In the genomic region with DNA sequence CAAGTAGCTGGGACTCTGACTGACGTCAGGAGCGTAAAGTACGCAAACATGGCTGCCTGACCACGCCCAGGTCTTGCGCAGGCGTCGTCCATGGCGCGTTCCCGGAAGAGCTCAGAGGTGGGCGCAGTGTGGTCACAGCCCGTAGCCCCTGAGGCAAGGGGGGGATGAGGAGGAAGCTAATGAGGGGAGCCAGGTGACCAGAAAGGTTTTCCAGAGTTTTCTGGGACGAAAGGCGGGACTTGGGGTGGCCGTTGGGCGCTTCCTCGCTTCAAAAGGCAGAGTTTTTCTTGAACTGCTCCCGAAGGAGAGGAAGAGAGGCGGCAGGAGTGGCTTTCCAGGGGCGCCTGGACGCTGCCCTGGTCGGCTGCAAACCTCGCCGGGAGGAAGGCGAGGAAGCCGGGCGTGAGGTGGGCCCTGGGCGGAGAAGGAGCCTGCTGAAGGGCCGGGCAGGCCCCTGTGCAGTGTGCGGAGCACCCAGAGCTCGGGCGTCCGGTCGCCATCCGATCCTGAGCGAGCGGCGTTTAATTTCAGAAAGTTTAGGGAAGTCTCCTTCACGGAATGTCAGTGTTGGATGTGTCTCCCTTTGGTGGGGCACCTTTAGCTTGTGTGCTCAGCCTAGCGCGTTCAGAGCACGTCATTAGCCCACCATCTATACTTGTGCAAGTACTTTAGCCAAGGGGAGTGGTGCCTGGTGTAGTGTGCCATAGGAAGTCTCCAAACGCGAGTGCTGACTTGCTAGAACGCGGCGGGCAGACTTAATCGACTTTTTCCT, we compare ENCODE assay signal across 8 mouse cellular contexts. TPM values are rescaled to one million over a fixed set of nuclear protein-coding genes. Genes with fewer than 3 reads are reported as not detected.
DNase-seq lines count a peak whose midpoint lies in the region; ATAC-seq and TF ChIP-seq lines count a peak whose summit lies in the region.

Gene 3830406C13Rik, plus strand, starts transcription at position 33 of the 772 bp plus-strand sequence.

- no peak for TF ChIP-seq CTCF in ES-Bruce4 (IDR thresholded peaks at IDR 0.05; ENCODE audit: low read depth, low read length)

- 0 out of 2 replicates have a peak, but pooled peaks have one; percentile 60 for TF ChIP-seq EP300 in ES-Bruce4 (IDR thresholded peaks at IDR 0.05; ENCODE audit: insufficient read depth, low read depth, low read length)

- peak within 1 kb of the TSS; percentile 78 for H3K4me3 ChIP-seq in ES-Bruce4 (ENCODE audit: low read depth, low read length)
- peak within 1 kb of the TSS; percentile 87 for H3K4me3 ChIP-seq in forebrain, embryonic 14.5 days (ENCODE audit: low read depth, low read length)
- peak within 1 kb of the TSS; percentile 72 for H3K4me3 ChIP-seq in neural tube, embryonic 15.5 days (replicated peaks)

- H3K4me1 ChIP-seq in ES-Bruce4 (ENCODE audit: control insufficient read depth, insufficient read depth, low read length) = peaks cover 1% of the 10 kb centered on the region
- H3K4me1 ChIP-seq in forebrain, embryonic 14.5 days (ENCODE audit: control insufficient read depth, insufficient read depth, low read length) = 0 out of 2 replicates have a peak, but pooled peaks cover 3% of the 10 kb centered on the region
- H3K4me1 ChIP-seq in neural tube, embryonic 15.5 days = peaks cover 3% of the 10 kb centered on the region; the same call in 1 of the 2 replicates

- intact Hi-C loops in heart, postnatal 14 days (cut with DNase I) = no loop called here

- no peaks in the 10 kb centered on the region; the same call in 1 of the 2 replicates for H3K36me3 ChIP-seq in ES-Bruce4 (ENCODE audit: control insufficient read depth, insufficient read depth, low read length, poor library complexity, severe bottlenecking)
- no peaks in the 10 kb centered on the region for H3K36me3 ChIP-seq in forebrain, embryonic 14.5 days (ENCODE audit: control insufficient read depth, insufficient read depth, low read length)
- no peaks in the 10 kb centered on the region for H3K36me3 ChIP-seq in neural tube, embryonic 15.5 days

- H3K4me2 ChIP-seq in forebrain, embryonic 14.5 days (ENCODE audit: low read length) = peak within 1 kb of the TSS; percentile 72
- H3K4me2 ChIP-seq in neural tube, embryonic 15.5 days = peak within 1 kb of the TSS; percentile 63

- no peaks in the 10 kb centered on the region for H3K27me3 ChIP-seq in ES-Bruce4 (ENCODE audit: control insufficient read depth, insufficient read depth, low read length, poor library complexity, severe bottlenecking)
- no peaks in the 10 kb centered on the region for H3K27me3 ChIP-seq in forebrain, embryonic 14.5 days (replicated peaks; ENCODE audit: control insufficient read depth, insufficient read depth, low read length)
- no peaks in the 10 kb centered on the region for H3K27me3 ChIP-seq in neural tube, embryonic 15.5 days (replicated peaks)

- peak; percentile 85 for TF ChIP-seq POLR2A in ES-Bruce4 (IDR thresholded peaks at IDR 0.05; ENCODE audit: insufficient read depth, low read length)

- peak; percentile 94 for DNase-seq in forebrain, embryonic 14.5 days (ENCODE audit: low spot score)
- peak; percentile 85 to 89 for DNase-seq in heart, postnatal 14 days
- peak; percentile 85 for DNase-seq in layer of hippocampus, adult 11-12 months (ENCODE audit: low spot score)
- DNase-seq in lung, adult 18-20 months = peak; percentile 86 to 89
- peak; percentile 91 for DNase-seq in testis, postnatal 14 days (ENCODE audit: low spot score)

- ATAC-seq in cerebellum, adult (ENCODE audit: insufficient number of reproducible peaks, low FRiP score, low TSS enrichment) = peak; percentile 97
- ATAC-seq in forebrain, embryonic 14.5 days = peak; percentile 99
- ATAC-seq in neural tube, embryonic 15.5 days (ENCODE audit: low FRiP score) = peak; percentile 100

- H3K9me3 ChIP-seq in ES-Bruce4 (replicated peaks; ENCODE audit: control insufficient read depth, insufficient read depth, low read length, poor library complexity, severe bottlenecking) = no peaks in the 10 kb centered on the region
- no peaks in the 10 kb centered on the region for H3K9me3 ChIP-seq in forebrain, embryonic 14.5 days (replicated peaks; ENCODE audit: control insufficient read depth, low read length)
- H3K9me3 ChIP-seq in neural tube, embryonic 15.5 days (replicated peaks) = no peaks in the 10 kb centered on the region

- peak within 1 kb of the TSS; percentile 3; the same call in 1 of the 2 replicates for H3K27ac ChIP-seq in ES-Bruce4 (ENCODE audit: insufficient read depth, low read length)
- H3K27ac ChIP-seq in forebrain, embryonic 14.5 days (ENCODE audit: low read depth, low read length) = peak within 1 kb of the TSS; percentile 83
- peak within 1 kb of the TSS; percentile 78 for H3K27ac ChIP-seq in neural tube, embryonic 15.5 days (replicated peaks)

- H3K9ac ChIP-seq in ES-Bruce4 (ENCODE audit: low read depth, poor library complexity, severe bottlenecking) = peak within 1 kb of the TSS; percentile 75
- H3K9ac ChIP-seq in forebrain, embryonic 14.5 days (ENCODE audit: low read length) = peak within 1 kb of the TSS; percentile 88
- H3K9ac ChIP-seq in neural tube, embryonic 15.5 days (replicated peaks) = peak within 1 kb of the TSS; percentile 79

- 2% methylated on average over 48 of the region's 48 CpGs for whole genome bisulfite sequencing in forebrain, embryonic 14.5 days
- under 1% methylated on average over 48 of the region's 48 CpGs for WGBS in neural tube, embryonic 15.5 days

RNA-seq across cellular contexts. Expression of gene 3830406C13Rik, which starts in this region (rescaled TPM):
- polyA plus RNA-seq in ES-Bruce4 (2011; ENCODE audit: insufficient read depth, insufficient read length, low read depth, missing spikeins) = 13.6 TPM in 2 replicates
- 44.0 and 44.7 TPM in 2 replicates for polyA plus RNA-seq in forebrain, embryonic 14.5 days (2014; fragmentation: Nextera tagmentation; extraction: Ambion mirVana)
- total RNA-seq in heart, postnatal 14 days (2021) = 10 to 100 TPM; 19.7 to 21.5 TPM
- 36.9 and 37.7 TPM in 2 replicates for polyA plus RNA-seq in neural tube, embryonic 15.5 days (2015; fragmentation: Nextera tagmentation; extraction: Ambion mirVana)

Comparison
In these comparisons a context has a peak if more than half of its experiments do, and no peak if none do; other contexts are left out.
1. Peak in every context shown above with its lines: DNase-seq, ATAC-seq, H3K4me3 ChIP-seq and H3K27ac ChIP-seq.
2. H3K27ac ChIP-seq: peak in every context shown above with its lines; median percentile 83 in forebrain, embryonic 14.5 days; 78 in neural tube, embryonic 15.5 days; 3 in ES-Bruce4.